Mouse (Mus musculus) liver, postnatal 0 days (tissue): Measurements from ENCODE around the gene Gstz1. TPM values are rescaled to one million over a fixed set of nuclear protein-coding genes. Genes with fewer than 3 reads are reported as not detected.
"Not testable (repeated sequence)": the region's sequence is repeated elsewhere in the genome, so short reads cannot be mapped to it uniquely, and the experiment has no call there.

Experiments
- ATAC-seq: fragments of 200-750 bp; cut with Nextera tagmentation; 2 replicates; pipeline ENCODE4 v1.8.0; 2017; ENCODE audit warnings: mild to moderate bottlenecking, moderate library complexity
- DNase-seq: peaks from one replicate; pipeline ENCODE4 v3.0.0-alpha.2; 2016
- H3K27ac ChIP-seq: fragments of 300-500 bp; sonication (generic); 2 replicates; pipeline ENCODE4 v1.5.1; 2014; ENCODE audit warnings: antibody characterized with exemption, moderate library complexity, mild to moderate bottlenecking, low read depth
- H3K27me3 ChIP-seq: fragments of 300-500 bp; sonication (generic); 2 replicates; pipeline ENCODE4 v1.6.1; 2014; ENCODE audit warnings: low read length, control low read depth, mixed read lengths; ENCODE audit not compliant: insufficient read depth
- H3K36me3 ChIP-seq: fragments of 300-500 bp; sonication (generic); replicated peaks from 2 replicates; pipeline ENCODE4 v1.6.1; 2014; ENCODE audit warnings: mild to moderate bottlenecking, control low read depth, low read length, moderate library complexity, mixed read lengths; ENCODE audit not compliant: insufficient read depth
- H3K4me1 ChIP-seq: fragments of 300-500 bp; sonication (generic); 2 replicates; pipeline ENCODE4 v1.6.1; 2014; ENCODE audit warnings: antibody characterized with exemption, mild to moderate bottlenecking, control low read depth; ENCODE audit not compliant: insufficient read depth
- H3K4me2 ChIP-seq: fragments of 300-500 bp; sonication (generic); 2 replicates; pipeline ENCODE4 v1.6.1; 2014; ENCODE audit warnings: low read depth, mild to moderate bottlenecking, low read length, moderate library complexity, mixed read lengths
- H3K4me3 ChIP-seq: fragments of 300-500 bp; sonication (generic); 2 replicates; pipeline ENCODE4 v1.5.1; 2014; ENCODE audit warnings: low read depth, low read length
- H3K9ac ChIP-seq: fragments of 300-500 bp; sonication (generic); replicated peaks from 2 replicates; pipeline ENCODE4 v1.6.1; 2014; ENCODE audit warnings: mild to moderate bottlenecking, moderate library complexity
- H3K9me3 ChIP-seq: fragments of 300-500 bp; sonication (generic); 2 replicates; pipeline ENCODE4 v1.6.1; 2016; ENCODE audit warnings: mild to moderate bottlenecking, control low read depth, low read length, mixed read lengths
- CTCF ChIP-seq: sonication (generic); IDR thresholded peaks from 2 replicates; pipeline ENCODE4 v1.5.1; 2016; ENCODE audit warnings: antibody characterized with exemption, low read depth
- EP300 ChIP-seq: IDR thresholded peaks from 2 replicates; pipeline ENCODE4 v1.6.1; 2016; ENCODE audit warnings: antibody characterized with exemption, low read depth, mild to moderate bottlenecking
- WGBS: fragments of 180-500 bp; shearing (Covaris S2); extraction: QIAGEN DNeasy Blood & Tissue Kit; methylation state at CpG from one replicate; pipeline ENCODE4 v1.1.7; 2014; ENCODE audit not compliant: insufficient replicate concordance; 5-methylcytosine and 5-hydroxymethylcytosine counted together
- polyA plus RNA-seq: library from polyadenylated mRNA; unstranded; fragments of >200 nt; fragmentation: Nextera tagmentation; extraction: Ambion mirVana; gene quantifications from 2 replicates; pipeline ENCODE4 v1.2.1, GENCODE M21; 2015

The Gstz1 gene
- polyA plus RNA-seq, 1 experiment from 2014 or later, result 257 TPM

GRCm38 (mm10) chr12:87149471-87149870 is 2.5 kb downstream of the Gstz1 start:
- H3K27ac ChIP-seq, result no peak overlapping the region
- peaks cover 7% of the 10 kb centered on the region; the same call in 1 of the 2 replicates for H3K9me3 ChIP-seq
- no peak overlapping the region for H3K9ac ChIP-seq
- ATAC-seq (no peak), DNase-seq (no peak)
- WGBS, result 92% methylated on average over 5 of the region's 5 CpGs
- peaks cover 15% of the 10 kb centered on the region for H3K4me1 ChIP-seq
- H3K36me3 ChIP-seq, result no peaks in the 10 kb centered on the region
- H3K4me3 ChIP-seq, result no peak overlapping the region
- H3K4me2 ChIP-seq, result no peak overlapping the region
- no peak for TF ChIP-seq EP300
- TF ChIP-seq CTCF, result no peak
- no peaks in the 10 kb centered on the region for H3K27me3 ChIP-seq

GRCm38 (mm10) chr12:87154448-87154847 is 7.5 kb downstream of the Gstz1 start:
- peak; percentile 68; the same call in 1 of the 2 replicates for TF ChIP-seq EP300
- ATAC-seq, H3K27me3 ChIP-seq, H3K27ac ChIP-seq, H3K9ac ChIP-seq, H3K36me3 ChIP-seq, H3K4me3 ChIP-seq, H3K4me1 ChIP-seq, H3K4me2 ChIP-seq, H3K9me3 ChIP-seq: not testable (repeated sequence)
- WGBS, result 81% methylated on average over 4 of the region's 4 CpGs
- DNase-seq, result peak; percentile 34

- TF ChIP-seq CTCF (no peak), EP300 (peak; percentile 89)
- peak overlapping the region; percentile 99 for H3K27ac ChIP-seq
- 45% methylated on average over 4 of the region's 4 CpGs for WGBS
- H3K4me1 ChIP-seq, result peaks cover 4% of the 10 kb centered on the region; the same call in 1 of the 2 replicates
- H3K4me2 ChIP-seq, result peak overlapping the region; percentile 67
- ATAC-seq (peak; percentile 92), DNase-seq (peak; percentile 68)
- peak overlapping the region; percentile 72 for H3K9ac ChIP-seq
- H3K27me3 ChIP-seq, result no peaks in the 10 kb centered on the region
- H3K4me3 ChIP-seq, result peak overlapping the region; percentile 48
- peaks cover 5% of the 10 kb centered on the region for H3K36me3 ChIP-seq
- peaks cover 1% of the 10 kb centered on the region; the same call in 1 of the 2 replicates for H3K9me3 ChIP-seq
Observed at GRCm38 (mm10) chr12:87157361-87157760, 10.4 kb downstream of the Gstz1 start.

- peak; percentile 36 for DNase-seq
- peak overlapping the region; percentile 99 for H3K27ac ChIP-seq
- peak overlapping the region; percentile 67 for H3K4me2 ChIP-seq
- TF ChIP-seq CTCF (no peak), EP300 (0 out of 2 replicates have a peak, but pooled peaks have one; percentile 13)
- ATAC-seq, result peak; percentile 68
- peak overlapping the region; percentile 48 for H3K4me3 ChIP-seq
- H3K27me3 ChIP-seq, result no peaks in the 10 kb centered on the region
- H3K4me1 ChIP-seq, result peaks cover 4% of the 10 kb centered on the region; the same call in 1 of the 2 replicates
- peak overlapping the region; percentile 72 for H3K9ac ChIP-seq
- WGBS, result 53% methylated on average over 7 of the region's 7 CpGs
- H3K36me3 ChIP-seq, result peaks cover 10% of the 10 kb centered on the region
- no peaks in the 10 kb centered on the region for H3K9me3 ChIP-seq
Observed at GRCm38 (mm10) chr12:87158099-87158498, 11.1 kb downstream of the Gstz1 start.

GRCm38 (mm10) chr12:87160310-87160709 is 13.3 kb downstream of the Gstz1 start:
- WGBS, result 59% methylated on average over 1 of the region's 1 CpGs
- Histone ChIP-seq H3K36me3 (peaks cover 23% of the 10 kb centered on the region), H3K4me1 (peaks cover 4% of the 10 kb centered on the region; the same call in 1 of the 2 replicates), H3K27me3 (no peaks in the 10 kb centered on the region), H3K27ac (no peak overlapping the region), H3K4me2 (0 out of 2 replicates have a peak overlapping the region, but pooled peaks have one; percentile 14), H3K9ac (no peak overlapping the region), H3K4me3 (no peak overlapping the region), H3K9me3 (no peaks in the 10 kb centered on the region)
- ATAC-seq (no peak), DNase-seq (no peak)
- TF ChIP-seq CTCF (no peak), EP300 (no peak)

GRCm38 (mm10) chr12:87160815-87161214 is 13.8 kb downstream of the Gstz1 start:
- ATAC-seq (no peak), DNase-seq (no peak)
- TF ChIP-seq EP300 (0 out of 2 replicates have a peak, but pooled peaks have one; percentile 9), CTCF (no peak)
- peaks cover 23% of the 10 kb centered on the region for H3K36me3 ChIP-seq
- peaks cover 4% of the 10 kb centered on the region; the same call in 1 of the 2 replicates for H3K4me1 ChIP-seq
- H3K4me3 ChIP-seq, result no peak overlapping the region
- H3K27ac ChIP-seq, result no peak overlapping the region
- no peaks in the 10 kb centered on the region for H3K9me3 ChIP-seq
- no peaks in the 10 kb centered on the region for H3K27me3 ChIP-seq
- 50% methylated on average over 5 of the region's 5 CpGs for WGBS
- no peak overlapping the region for H3K4me2 ChIP-seq
- no peak overlapping the region for H3K9ac ChIP-seq
